Mouse (Mus musculus) heart, adult 10 weeks (tissue): ENCODE data around the gene Mutyh. TPM values are rescaled to one million over a fixed set of nuclear protein-coding genes. Genes with fewer than 3 reads are reported as not detected.

Source experiments
- polyA plus RNA-seq: library from polyadenylated mRNA; stranded (reverse); fragments of 350-450 nt; fragmentation: Illumina TruSeq; extraction: RNeasy Lipid Tissue Mini Kit (QIAGEN cat#74804); gene quantifications from one replicate; pipeline ENCODE4 v1.2.3, GENCODE M21; 2014; ENCODE audit warnings: low read depth, low replicate concordance

Mutyh gene
- polyA plus RNA-seq = 2.5 TPM

GRCm38 (mm10) chr4:116807197-116808129, at the start of gene Mutyh, which contains the start of gene Toe1:
TSS of gene Mutyh (plus strand) at chr4:116807723.
TSS of gene Toe1 (minus strand) at chr4:116807640.

GRCm38 (mm10) chr4:116821694-116822016, 14.1 kb downstream of the Mutyh start, which contains the start of gene Hpdl:
TSS of gene Hpdl (minus strand) at chr4:116821707.

Other genes with a start within 250 kb of the Mutyh start
- 3.7 TPM for gene Ccdc17, start 211.1 kb upstream of the Mutyh start, polyA plus RNA-seq
- 28.0 TPM for gene Nasp, start 179.8 kb upstream of the Mutyh start, polyA plus RNA-seq
- 265 TPM for gene Akr1a1, start 156.0 kb upstream of the Mutyh start, polyA plus RNA-seq
- 614 TPM for gene Prdx1, start 122.2 kb upstream of the Mutyh start, polyA plus RNA-seq
- 56.3 TPM for gene Mmachc, start 99.3 kb upstream of the Mutyh start, polyA plus RNA-seq
- 15.1 TPM for gene Ccdc163, start 99.2 kb upstream of the Mutyh start, polyA plus RNA-seq
- 2.0 TPM for gene Tesk2, start 86.8 kb upstream of the Mutyh start, polyA plus RNA-seq
- gene Toe1, start 83 bp upstream of the Mutyh start, polyA plus RNA-seq = 11.1 TPM
- 3.7 TPM for gene Hpdl, start 14.0 kb downstream of the Mutyh start, polyA plus RNA-seq
- gene Zswim5, start 69.7 kb downstream of the Mutyh start, polyA plus RNA-seq = 0.94 TPM
- 104 TPM for gene Urod, start 186.7 kb downstream of the Mutyh start, polyA plus RNA-seq
- 15.6 TPM for gene Hectd3, start 187.6 kb downstream of the Mutyh start, polyA plus RNA-seq
- 16.5 TPM for gene Eif2b3, start 211.7 kb downstream of the Mutyh start, polyA plus RNA-seq